Mouse (Mus musculus) left cerebral cortex, adult 18-20 months (tissue): ENCODE measurements around the gene Psmd3. TPM values are rescaled to one million over a fixed set of nuclear protein-coding genes. Genes with fewer than 3 reads are reported as not detected.
"Not testable (repeated sequence)": the region's sequence is repeated elsewhere in the genome, so short reads cannot be mapped to it uniquely, and the experiment has no call there.

Experiments used
- DNase-seq, 2 experiments: peaks; one replicate each; pipeline ENCODE4 v3.0.0; 2021 to 2022; ENCODE audit warnings: low spot score in 2 of 2, mixed read lengths in 1 of 2
- total RNA-seq, 2 experiments: library from RNA; stranded (reverse); gene quantifications; 2 replicates each; pipeline ENCODE4 v1.2.3; 2021

Gene Psmd3
- total RNA-seq, 2 experiments from 2014 or later = 135 to 138 TPM

DNA sequence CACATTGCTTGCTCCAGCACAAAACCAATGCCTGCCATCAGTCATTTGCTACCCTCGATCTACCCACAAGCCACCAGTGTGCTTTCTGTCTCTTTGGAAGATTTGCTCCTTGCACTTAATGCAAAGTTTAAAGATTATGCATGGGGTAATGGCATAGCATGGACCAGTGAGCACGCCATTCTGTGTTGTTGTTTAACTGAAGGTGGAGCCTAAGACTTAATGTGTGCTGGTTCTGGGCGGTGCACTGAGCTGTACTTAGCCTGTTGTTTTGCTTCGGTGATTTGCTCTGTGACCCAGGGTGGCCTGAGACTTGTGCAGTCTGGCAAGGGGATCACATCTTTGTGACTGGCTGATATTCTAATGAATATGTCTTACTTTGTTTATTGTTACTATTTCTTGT lies 4.6 kb downstream of the Psmd3 start:
- DNase-seq = no peak

DNA sequence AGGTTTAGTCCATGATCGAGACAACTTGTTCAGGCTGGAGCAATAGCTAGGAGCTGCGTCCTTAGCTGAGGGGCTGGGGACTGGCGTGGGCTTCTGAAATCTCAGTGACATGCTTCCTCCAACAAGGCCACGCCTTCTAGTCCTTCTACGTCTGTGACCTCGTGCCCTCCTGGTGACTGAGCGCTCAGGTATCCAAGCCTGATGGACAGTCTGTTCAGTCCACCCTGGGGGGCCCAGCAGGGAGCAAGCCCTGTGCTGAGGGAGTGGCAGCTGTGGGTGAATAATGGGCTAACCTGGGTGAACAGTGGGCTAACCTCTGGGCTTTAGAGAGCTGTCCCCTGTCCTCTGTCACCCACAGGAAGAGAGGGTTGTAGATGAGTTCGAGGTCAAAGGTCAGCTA lies 5.7 kb downstream of the Psmd3 start:
- no peak for DNase-seq

DNA sequence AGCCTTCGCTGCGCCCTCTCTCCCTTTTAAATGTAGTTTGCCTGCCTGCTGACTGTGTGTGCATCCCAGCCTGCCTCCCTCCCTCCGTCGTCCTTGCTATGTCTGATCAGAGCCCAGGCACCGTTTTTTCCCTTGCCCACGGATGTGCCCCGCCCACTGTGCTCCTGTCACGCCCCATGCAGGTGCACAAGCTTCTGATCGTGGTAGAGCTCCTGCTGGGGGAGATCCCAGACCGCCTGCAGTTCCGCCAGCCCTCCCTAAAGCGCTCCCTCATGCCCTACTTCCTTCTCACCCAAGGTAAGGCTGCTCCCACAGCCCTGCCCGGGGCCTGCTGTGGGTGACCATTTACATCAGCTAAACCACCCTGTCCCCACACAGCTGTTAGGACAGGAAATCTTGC lies 10.8 kb downstream of the Psmd3 start:
- no peak for DNase-seq

DNA sequence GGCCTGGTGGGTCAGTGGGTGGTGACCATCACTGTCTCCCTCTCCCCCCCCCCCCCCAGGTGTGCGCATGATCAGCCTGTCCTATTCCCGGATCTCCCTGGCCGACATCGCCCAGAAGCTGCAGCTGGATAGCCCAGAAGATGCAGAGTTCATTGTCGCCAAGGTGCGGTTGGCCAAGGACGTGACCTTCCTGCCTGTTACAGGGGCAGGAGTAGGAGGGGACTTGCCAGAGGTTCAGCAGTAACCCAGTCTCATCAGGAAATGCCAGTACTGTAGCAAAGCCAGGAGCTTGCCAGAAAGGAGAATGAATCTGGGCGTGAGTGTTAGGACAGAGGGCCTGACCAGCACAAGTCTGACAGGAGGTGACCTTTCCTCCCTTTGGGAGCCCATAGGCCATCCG lies 11.4 kb downstream of the Psmd3 start:
- DNase-seq = no peak

DNA sequence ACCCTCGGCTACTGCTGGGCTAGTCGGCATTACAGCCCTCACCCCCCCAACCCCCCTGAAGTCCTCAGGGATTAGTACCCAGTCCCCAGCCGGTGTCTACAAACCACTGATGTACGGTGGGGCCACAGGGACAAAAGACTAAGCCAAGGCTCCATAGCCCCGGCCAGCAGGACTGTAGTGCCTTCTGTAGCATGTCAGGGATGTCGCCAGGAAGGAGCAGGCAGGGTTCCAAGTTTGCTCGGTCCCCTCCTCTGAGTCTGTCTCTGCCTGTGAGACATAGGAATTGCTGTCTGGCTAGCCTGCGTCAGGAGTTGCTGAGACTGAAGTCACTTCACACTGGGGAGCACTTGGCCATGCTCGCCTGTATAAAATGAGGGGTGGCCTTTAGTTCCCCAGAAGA lies 11.9 kb downstream of the Psmd3 start:
- no peak for DNase-seq

DNA sequence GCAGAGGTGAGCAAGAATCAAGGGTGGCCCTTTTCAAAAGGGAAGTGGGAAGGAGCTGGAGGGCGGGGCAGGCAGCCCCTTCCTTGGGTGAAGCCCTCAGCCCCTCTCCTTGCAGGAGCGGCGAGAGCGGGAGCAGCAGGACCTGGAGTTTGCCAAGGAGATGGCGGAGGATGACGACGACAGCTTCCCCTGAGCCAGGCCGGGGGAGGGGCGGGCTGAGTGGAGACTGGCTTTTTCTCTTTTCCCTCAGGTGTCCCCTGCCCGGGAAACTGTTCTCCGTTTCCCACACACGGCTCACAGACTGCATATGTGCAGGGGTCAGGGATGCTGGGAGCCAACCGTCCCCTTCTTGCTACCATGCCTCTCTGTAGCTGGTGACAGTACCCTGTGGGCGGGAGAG lies 13.1 kb downstream of the Psmd3 start:
- peak in 1 of 2 experiments; percentile 30 for DNase-seq

DNA sequence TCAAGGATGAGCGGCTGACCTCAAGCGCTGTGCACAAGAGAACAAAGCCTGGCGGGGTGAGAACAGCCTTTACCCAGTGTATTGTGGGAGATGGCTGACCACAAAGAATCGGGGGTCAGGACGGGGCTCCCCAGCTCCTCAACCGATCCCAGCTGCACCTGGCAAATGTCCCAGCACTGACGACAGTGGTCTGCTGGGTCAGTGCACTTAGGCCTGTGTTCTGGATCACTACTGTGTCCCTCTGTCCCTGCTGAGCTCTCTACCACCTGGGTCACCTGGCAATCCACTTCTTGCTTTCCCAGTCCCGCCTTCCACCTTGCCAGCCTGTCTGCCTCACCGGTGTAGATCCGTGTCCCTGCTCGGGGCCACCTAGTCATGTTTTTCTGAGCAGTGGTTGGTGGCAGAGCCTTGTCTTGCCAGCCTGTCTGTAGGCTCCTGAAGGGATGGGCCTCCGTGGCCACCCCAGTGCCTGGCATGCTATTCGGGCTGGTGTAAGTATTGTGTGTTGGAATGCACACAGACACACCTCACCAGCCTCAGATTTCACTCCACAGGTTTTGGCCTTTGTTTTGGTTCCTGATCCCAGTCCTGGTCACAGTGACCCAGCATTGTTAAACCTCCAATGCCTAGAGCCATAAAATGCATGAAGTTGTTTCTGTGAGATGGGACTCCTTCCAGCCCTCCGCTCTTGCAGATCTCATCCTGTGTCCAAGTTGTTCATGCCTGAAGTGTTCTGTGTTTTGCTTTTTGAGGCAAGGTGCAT lies 14.3 kb downstream of the Psmd3 start:
- DNase-seq = no peak

DNA sequence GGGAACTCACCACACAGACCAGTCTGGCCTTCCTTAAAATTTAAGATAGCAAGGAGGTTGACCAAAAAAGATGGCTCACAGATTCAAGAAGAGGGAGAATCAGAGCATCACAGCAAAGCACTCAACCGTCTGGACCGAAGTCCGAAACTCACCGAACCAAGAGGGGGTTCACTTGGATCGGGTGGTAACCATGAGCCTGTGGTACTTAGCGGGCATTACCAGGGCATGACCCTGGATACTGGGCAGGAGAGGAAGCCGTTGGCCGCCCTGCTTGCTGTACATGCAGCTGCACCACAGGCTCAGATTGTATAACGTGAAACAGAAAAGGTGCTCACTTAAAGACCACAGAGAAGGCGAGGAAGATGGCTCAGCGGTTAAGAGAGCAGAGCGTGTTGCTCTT lies 14.9 kb downstream of the Psmd3 start:
- no peak for DNase-seq

DNA sequence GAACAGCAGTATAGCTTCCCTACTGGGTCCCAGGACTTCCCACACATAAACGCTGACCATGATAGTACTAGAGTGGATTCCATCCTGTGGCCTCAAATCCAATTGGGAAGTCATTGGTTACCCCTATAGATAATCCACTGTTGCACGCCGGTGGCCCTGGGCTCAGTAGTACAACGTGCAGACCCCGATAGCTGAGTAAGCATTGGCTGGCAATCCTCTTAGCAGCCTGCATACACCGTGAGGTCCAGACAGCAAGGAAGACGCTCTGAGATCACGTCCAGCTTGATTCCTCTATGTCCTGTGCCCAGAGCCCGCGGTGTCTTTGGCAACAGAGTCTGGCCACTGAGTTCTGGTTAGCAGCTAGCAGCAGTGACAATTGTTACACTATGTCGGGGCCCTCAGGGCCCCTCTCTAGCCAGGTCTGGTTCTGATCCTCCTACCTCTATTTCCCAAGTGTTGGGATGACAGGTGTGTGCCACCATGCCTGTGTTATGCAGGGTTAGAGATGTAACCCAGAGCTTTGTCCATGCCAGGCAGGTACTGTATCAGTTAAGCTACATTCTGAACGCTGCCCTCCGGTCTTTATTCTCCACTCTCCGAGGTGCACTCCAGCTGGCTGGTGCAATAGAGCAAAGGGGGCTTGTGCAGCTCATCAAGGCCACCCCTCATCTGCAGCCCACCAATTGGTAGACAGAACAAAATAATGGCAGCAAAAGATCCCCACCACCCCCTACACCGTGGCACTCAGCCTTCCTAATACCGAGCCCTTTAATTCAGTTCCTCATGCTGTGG lies 16.7 kb downstream of the Psmd3 start:
- DNase-seq = no peak

DNA sequence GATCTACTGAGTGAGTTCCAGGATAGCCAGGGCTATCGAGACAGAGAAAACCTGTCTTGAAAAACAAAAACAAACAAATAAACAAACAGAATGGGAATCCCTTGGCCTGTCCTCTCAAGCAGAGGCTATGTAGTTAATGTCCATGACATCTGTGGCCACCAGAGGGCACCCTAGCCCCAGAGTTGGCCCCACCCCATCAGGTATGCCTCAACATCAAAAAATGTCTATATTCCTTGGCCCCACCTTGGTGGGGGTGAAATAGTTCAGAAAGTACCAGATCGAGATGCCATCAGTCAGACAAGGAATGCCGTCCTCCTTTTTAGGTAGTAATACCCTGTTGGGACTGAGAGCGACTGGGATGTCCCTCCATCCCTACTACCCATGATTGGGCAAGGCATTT lies 17.6 kb downstream of the Psmd3 start:
- DNase-seq = peak; percentile 73 to 83

DNA sequence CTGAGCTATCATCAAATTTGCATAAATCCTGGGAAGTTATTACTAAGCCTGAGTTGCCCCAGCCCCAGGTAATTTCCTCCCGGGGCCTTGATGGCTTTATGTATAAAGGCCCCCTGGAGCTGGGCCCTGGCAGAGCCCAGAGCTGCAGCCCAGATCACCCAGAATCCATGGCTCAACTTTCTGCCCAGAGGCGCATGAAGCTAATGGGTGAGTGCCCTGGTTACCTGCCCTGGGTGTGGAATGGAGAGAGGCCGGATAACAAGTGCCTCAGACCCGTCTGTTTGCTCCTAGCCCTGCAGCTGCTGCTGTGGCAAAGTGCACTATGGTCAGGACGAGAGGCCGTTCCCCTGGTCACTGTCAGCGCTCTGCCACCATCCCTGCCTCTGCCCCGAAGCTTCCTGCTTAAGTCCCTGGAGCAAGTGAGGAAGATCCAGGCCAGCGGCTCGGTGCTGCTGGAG lies 18.9 kb downstream of the Psmd3 start, which contains the start of gene Csf3:
Gene Csf3, plus strand, starts transcription at position 51 of the 458 bp plus-strand sequence.
- DNase-seq = no peak

DNA sequence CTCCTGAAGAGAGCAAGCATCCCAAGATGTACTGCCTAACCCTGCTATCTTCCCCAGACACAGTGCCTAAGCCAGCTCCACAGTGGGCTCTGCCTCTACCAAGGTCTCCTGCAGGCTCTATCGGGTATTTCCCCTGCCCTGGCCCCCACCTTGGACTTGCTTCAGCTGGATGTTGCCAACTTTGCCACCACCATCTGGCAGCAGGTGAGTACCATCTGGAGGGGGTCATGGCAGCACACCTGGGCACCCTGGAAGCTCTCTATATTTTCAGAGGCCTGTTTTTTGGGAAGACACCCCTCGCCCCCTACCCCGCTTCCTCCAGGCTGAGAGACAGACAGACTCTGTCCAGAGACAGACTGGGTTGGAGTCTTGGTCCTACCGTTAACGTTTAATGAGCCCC lies 20.0 kb downstream of the Psmd3 start:
- DNase-seq = no peak

DNA sequence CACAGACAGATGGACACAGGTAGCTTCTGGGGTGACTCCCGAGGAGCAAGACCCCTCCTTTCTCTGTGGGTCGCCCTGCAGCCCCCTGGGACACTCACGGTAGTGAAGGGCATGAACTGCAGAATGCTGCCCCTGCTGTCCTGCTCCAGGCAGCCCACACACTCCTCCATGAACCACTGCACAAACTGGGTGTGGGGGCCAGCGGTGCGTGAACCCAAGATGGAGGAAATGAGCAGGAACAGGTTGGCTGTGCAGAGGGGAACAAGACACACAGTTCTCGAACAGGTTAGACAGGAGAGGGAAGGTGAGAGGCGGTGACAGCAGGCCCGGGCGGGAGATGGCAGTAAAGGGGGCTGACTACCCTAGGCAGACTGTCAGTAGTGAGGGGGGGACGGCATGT lies 22.7 kb downstream of the Psmd3 start:
- DNase-seq = no peak

DNA sequence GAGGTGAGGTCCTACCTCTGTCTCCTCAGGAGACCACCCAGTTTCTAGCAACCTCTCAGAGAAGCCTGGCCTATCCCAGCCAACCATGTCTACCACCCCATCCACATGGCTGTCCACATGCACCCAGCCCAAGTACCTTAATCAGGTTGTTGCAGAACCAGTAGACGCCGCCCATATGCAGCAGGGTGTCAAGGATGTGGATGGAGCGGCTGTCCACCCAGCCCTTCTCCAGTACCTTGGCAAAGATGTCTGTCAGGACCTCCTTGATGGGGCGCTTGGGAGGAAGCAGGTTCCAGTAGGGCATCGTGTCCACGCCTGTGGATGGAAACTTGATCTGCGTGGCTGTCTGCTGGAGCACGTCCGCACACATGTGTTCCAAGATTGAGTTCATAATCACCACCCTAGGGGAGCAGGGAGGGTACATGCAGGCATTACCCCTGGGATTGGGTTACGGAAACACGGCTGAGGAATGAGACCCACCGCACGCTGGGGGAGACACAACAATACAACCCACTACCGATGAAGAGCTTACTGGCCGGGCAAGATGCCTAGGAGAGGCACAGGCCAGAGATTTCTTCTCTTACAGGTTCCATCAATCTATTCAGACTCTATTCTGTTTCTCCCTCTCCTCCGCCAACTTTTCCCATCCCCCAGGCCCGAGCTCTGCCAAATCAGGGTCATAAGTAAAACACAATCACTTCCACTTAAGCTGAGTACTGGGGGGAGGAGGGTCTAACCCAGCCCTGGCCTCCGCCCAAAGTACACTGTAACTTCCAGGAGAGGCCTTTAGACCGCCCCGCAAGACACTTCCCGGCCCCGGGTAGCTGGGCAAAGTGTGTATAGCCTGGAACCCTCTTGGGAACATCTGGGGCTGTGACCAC lies 25.3 kb downstream of the Psmd3 start:
- DNase-seq = no peak

DNA sequence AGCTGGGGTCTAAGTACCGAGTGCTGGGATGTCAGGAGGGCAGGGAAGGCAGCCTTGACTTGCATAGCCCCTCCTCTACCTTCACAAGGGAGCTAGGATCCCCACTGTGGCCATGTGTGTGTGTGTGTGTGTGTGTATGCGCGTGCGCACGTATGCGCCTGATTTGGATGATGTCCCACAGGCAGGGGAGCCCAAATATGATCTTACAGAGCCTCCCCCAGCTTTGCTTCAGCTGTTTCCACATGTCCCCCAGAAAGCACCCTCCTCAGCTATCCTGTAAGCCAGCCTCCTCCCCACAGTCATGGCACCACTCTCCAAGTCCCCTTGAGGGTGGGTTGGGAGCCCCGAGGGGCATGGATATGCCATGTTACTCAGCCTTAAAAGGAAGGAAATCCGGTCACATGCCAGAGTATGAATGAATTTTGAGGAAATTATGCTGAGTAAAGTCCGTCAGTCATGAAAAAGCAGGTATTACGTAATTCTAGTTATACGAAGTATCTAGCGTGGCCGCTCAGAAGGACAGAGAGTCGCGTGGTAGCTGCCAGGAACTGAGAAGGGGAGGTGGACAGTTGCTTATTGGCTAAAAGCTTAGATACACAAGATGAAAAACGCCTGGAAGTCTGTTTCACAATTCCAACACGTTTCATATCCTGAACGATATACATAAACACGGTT lies 26.1 kb downstream of the Psmd3 start:
- DNase-seq = no peak

DNA sequence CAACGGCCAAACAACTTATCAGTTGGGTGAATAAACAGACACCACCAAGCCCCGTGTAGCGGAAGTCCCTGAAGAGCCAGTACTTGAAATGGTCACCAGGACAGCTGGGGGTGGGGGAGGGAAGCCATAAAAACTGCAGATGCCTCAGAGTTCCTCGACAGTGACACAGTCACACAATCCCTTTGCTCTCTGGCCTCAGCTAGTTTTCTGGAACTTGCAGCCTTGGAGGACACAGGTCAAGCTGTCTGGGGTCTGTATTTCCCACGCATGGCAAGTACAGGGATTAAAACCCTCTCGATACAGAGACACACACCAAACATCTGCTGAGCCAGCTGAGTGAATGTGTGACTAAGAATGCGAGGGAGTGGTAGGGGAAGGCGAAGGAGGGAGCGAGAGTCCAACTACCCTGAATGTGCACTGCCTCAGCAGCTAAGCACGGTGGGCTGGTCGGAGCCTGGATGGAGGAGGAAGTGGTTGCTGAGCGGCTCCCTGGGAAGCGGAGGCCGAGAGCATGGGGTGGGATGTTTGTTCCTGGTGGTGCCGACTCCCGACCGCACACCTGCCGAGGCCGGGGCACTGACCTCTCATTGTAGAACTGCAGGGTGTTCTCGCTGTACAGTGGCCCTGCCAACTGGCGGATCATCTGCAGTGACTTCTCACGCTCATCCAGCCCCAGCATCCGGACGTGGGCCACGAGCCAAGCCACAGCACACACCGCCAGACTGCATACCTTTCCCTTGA lies 26.8 kb downstream of the Psmd3 start:
- DNase-seq = peak; percentile 48 to 51

DNA sequence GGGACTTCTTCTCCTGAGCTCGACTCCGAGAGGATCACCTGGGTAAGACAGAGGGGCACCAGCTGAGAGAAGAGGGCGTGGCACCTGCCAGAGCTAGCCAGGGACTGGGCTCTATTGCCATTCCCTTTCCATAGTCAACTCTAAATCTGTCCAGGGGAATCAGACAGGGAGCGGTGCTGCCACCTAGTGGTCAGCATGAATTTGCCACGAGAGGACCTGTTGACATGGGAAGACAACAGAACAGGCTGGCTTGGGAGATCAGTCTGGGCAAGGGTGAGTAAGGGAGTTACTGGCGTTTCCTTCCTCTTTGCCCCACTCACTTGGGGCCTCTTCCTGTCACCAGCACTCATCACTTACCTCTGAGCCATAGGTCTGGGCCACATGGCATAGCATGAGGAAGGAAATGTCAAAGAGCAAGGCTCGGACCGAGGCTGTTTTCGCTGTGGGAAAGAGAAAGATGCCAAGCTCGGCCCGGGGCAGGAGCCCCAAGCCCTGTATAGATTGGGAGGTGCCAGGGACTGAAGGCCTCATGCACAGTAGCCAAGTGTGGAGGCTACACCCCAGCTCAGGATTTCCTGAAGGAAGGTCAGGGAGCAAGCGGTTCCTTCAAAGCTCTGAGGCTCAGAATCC lies 28.2 kb downstream of the Psmd3 start:
- peak; percentile 77 to 85 for DNase-seq

DNA sequence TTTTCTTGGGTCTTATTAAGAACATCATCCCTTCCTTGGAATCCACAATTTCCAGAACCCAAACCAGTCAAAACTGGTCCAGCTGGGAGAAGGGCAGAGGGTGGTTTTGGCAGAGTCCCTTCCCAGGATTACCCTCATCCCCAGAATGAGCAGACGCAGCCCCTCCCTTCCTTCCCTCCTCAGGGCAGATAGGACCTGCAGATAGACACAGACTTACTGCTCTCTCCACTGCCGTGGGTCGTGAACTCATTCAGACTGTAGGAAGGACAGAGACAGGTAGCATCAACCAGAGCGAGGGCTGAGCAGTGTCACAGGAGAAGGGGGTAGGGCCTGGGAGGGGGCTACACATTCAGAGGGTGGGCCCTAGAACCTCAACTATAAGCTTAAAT lies 28.7 kb downstream of the Psmd3 start:
- no peak for DNase-seq

DNA sequence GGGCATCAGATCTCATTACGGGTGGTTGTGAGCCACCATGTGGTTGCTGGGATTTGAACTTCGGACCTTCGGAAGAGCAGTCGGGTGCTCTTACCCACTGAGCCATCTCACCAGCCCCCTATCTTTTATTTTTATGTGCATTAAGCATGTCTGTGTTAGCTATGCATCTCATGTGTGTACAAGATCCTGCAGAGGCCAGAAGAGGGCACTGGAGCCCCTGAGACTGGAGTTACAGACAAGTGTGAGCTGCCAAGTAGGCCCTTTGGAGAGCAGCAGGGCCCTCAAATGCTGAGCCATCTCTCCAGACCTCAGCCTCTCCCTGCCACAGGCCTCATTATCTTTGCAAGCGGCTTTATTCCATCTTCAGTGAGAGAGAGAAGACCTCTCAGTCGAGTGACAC lies 29.7 kb downstream of the Psmd3 start:
- DNase-seq = not testable (repeated sequence)

DNA sequence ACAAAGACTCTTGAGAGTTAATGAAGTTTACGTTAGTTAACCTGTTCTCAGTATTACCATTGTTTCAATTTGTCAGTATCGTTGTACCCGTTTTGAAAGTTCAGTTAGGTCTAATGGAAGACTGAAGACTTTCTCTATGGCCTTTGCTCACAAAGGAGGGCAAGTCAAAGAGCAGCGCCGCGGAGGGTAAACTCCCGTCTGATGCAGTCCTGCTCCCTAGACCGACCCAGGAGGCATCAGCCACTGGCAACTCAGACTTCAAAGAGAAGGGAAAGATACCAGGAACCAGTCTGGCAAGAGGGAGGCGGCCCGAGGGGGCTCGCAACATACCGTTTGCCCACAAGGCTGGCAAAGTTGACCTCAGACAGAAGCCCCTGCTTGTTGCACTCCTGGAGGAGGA lies 31.3 kb downstream of the Psmd3 start:
- no peak for DNase-seq
